Mouse (Mus musculus): ENCODE results near the gene Alox12e. TPM values are rescaled to one million over a fixed set of nuclear protein-coding genes. Genes with fewer than 3 reads are reported as not detected.

Gene Alox12e
- polyA plus RNA-seq (2015; fragmentation: Illumina TruSeq; extraction: RNeasy Lipid Tissue Mini Kit (QIAGEN cat#74804); ENCODE audit: insufficient read depth, low replicate concordance): not detected

DNA sequence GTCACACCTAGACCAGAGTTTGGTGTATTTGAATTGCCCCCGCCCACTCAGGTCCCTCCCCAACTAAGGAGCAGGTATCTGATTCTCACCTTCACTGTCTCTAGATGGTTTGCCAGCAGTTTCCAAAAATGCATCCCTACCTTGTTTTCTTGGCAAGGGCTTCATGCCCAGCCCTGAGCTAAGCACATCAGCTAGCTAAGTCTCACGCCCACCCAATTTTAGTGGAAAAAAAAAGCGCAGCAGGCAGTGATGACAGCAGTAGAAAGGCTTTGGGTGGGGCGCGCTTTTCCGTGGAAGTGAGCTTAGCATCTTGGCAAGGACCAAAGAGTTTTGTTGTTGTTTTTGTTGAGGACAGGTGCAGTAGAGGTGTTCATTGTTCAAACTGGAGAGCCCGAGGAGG lies at the start of gene Alox12e:
Alox12e (minus strand) TSS at position 101 of the 400 bp plus-strand sequence.

DNA sequence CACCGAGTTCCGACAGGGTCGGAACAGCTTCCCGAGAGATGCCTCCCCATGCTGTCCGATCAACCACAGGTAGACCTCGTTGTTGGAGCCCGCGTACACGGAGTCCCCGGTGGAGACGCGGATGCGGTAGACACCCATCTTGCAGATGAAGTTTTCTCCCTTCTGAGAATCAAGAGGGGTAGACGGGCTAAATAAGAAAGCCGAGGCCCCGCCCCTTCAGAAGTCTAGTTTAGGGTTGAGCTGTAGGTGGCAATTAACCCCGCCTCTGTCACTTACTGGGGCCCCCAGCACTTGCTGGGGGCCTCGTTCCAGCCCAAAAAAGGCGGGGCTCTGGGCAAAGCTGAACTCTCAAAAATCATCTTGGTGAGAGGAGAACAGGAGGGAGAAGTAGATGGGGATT lies 29.4 kb upstream of the Alox12e start, which contains the start of gene Alox15:
Alox15 (minus strand) TSS at position 164 of the 400 bp plus-strand sequence.

Other genes with a start within 250 kb of the Alox12e start
- 0.68 TPM for gene Asgr2, start 230.0 kb downstream of the Alox12e start, polyA plus RNA-seq (2015; fragmentation: Illumina TruSeq; extraction: RNeasy Lipid Tissue Mini Kit (QIAGEN cat#74804); ENCODE audit: insufficient read depth, low replicate concordance)
- 2.1 TPM for gene Mgl2, start 192.3 kb downstream of the Alox12e start, polyA plus RNA-seq (2015; fragmentation: Illumina TruSeq; extraction: RNeasy Lipid Tissue Mini Kit (QIAGEN cat#74804); ENCODE audit: insufficient read depth, low replicate concordance)
- gene Clec10a, start 166.4 kb downstream of the Alox12e start, polyA plus RNA-seq (2015; fragmentation: Illumina TruSeq; extraction: RNeasy Lipid Tissue Mini Kit (QIAGEN cat#74804); ENCODE audit: insufficient read depth, low replicate concordance): 10.4 TPM
- gene Slc16a11, start 109.9 kb downstream of the Alox12e start, polyA plus RNA-seq (2015; fragmentation: Illumina TruSeq; extraction: RNeasy Lipid Tissue Mini Kit (QIAGEN cat#74804); ENCODE audit: insufficient read depth, low replicate concordance): not detected
- 4.4 TPM for gene Slc16a13, start 101.6 kb downstream of the Alox12e start, polyA plus RNA-seq (2015; fragmentation: Illumina TruSeq; extraction: RNeasy Lipid Tissue Mini Kit (QIAGEN cat#74804); ENCODE audit: insufficient read depth, low replicate concordance)
- 6.9 TPM for gene Bcl6b, start 92.8 kb downstream of the Alox12e start, polyA plus RNA-seq (2015; fragmentation: Illumina TruSeq; extraction: RNeasy Lipid Tissue Mini Kit (QIAGEN cat#74804); ENCODE audit: insufficient read depth, low replicate concordance)
- gene 0610010K14Rik, start 84.7 kb downstream of the Alox12e start, polyA plus RNA-seq (2015; fragmentation: Illumina TruSeq; extraction: RNeasy Lipid Tissue Mini Kit (QIAGEN cat#74804); ENCODE audit: insufficient read depth, low replicate concordance): 38.9 TPM
- 2.0 TPM for gene Gm21988, start 82.8 kb downstream of the Alox12e start, polyA plus RNA-seq (2015; fragmentation: Illumina TruSeq; extraction: RNeasy Lipid Tissue Mini Kit (QIAGEN cat#74804); ENCODE audit: insufficient read depth, low replicate concordance)
- gene Rnasek, start 82.8 kb downstream of the Alox12e start, polyA plus RNA-seq (2015; fragmentation: Illumina TruSeq; extraction: RNeasy Lipid Tissue Mini Kit (QIAGEN cat#74804); ENCODE audit: insufficient read depth, low replicate concordance): 43.9 TPM
- gene Alox12, start 67.3 kb downstream of the Alox12e start, polyA plus RNA-seq (2015; fragmentation: Illumina TruSeq; extraction: RNeasy Lipid Tissue Mini Kit (QIAGEN cat#74804); ENCODE audit: insufficient read depth, low replicate concordance): 8.8 TPM
- 0.58 TPM for gene Alox15, start 29.4 kb upstream of the Alox12e start, polyA plus RNA-seq (2015; fragmentation: Illumina TruSeq; extraction: RNeasy Lipid Tissue Mini Kit (QIAGEN cat#74804); ENCODE audit: insufficient read depth, low replicate concordance)
- gene Pelp1, start 87.4 kb upstream of the Alox12e start, polyA plus RNA-seq (2015; fragmentation: Illumina TruSeq; extraction: RNeasy Lipid Tissue Mini Kit (QIAGEN cat#74804); ENCODE audit: insufficient read depth, low replicate concordance): 11.0 TPM
- 94.8 TPM for gene Arrb2, start 110.0 kb upstream of the Alox12e start, polyA plus RNA-seq (2015; fragmentation: Illumina TruSeq; extraction: RNeasy Lipid Tissue Mini Kit (QIAGEN cat#74804); ENCODE audit: insufficient read depth, low replicate concordance)
- 40.8 TPM for gene Med11, start 129.3 kb upstream of the Alox12e start, polyA plus RNA-seq (2015; fragmentation: Illumina TruSeq; extraction: RNeasy Lipid Tissue Mini Kit (QIAGEN cat#74804); ENCODE audit: insufficient read depth, low replicate concordance)
- 4.9 TPM for gene Zmynd15, start 136.8 kb upstream of the Alox12e start, polyA plus RNA-seq (2015; fragmentation: Illumina TruSeq; extraction: RNeasy Lipid Tissue Mini Kit (QIAGEN cat#74804); ENCODE audit: insufficient read depth, low replicate concordance)
- 36.3 TPM for gene Cxcl16, start 137.4 kb upstream of the Alox12e start, polyA plus RNA-seq (2015; fragmentation: Illumina TruSeq; extraction: RNeasy Lipid Tissue Mini Kit (QIAGEN cat#74804); ENCODE audit: insufficient read depth, low replicate concordance)
- 2.2 TPM for gene Tm4sf5, start 182.6 kb upstream of the Alox12e start, polyA plus RNA-seq (2015; fragmentation: Illumina TruSeq; extraction: RNeasy Lipid Tissue Mini Kit (QIAGEN cat#74804); ENCODE audit: insufficient read depth, low replicate concordance)
- gene Vmo1, start 192.0 kb upstream of the Alox12e start, polyA plus RNA-seq (2015; fragmentation: Illumina TruSeq; extraction: RNeasy Lipid Tissue Mini Kit (QIAGEN cat#74804); ENCODE audit: insufficient read depth, low replicate concordance): not detected
- gene Gltpd2, start 196.6 kb upstream of the Alox12e start, polyA plus RNA-seq (2015; fragmentation: Illumina TruSeq; extraction: RNeasy Lipid Tissue Mini Kit (QIAGEN cat#74804); ENCODE audit: insufficient read depth, low replicate concordance): not detected
- 92.2 TPM for gene Psmb6, start 202.7 kb upstream of the Alox12e start, polyA plus RNA-seq (2015; fragmentation: Illumina TruSeq; extraction: RNeasy Lipid Tissue Mini Kit (QIAGEN cat#74804); ENCODE audit: insufficient read depth, low replicate concordance)
- not detected for gene Gm40193, start 210.3 kb upstream of the Alox12e start, polyA plus RNA-seq (2015; fragmentation: Illumina TruSeq; extraction: RNeasy Lipid Tissue Mini Kit (QIAGEN cat#74804); ENCODE audit: insufficient read depth, low replicate concordance)
- gene Pld2, start 217.4 kb upstream of the Alox12e start, polyA plus RNA-seq (2015; fragmentation: Illumina TruSeq; extraction: RNeasy Lipid Tissue Mini Kit (QIAGEN cat#74804); ENCODE audit: insufficient read depth, low replicate concordance): 8.9 TPM
- 52.0 TPM for gene Mink1, start 240.3 kb upstream of the Alox12e start, polyA plus RNA-seq (2015; fragmentation: Illumina TruSeq; extraction: RNeasy Lipid Tissue Mini Kit (QIAGEN cat#74804); ENCODE audit: insufficient read depth, low replicate concordance)

Measured in spleen, adult 10 weeks (tissue).